Mouse (Mus musculus) right cerebral cortex, adult 2 months (tissue): ENCODE results near the gene Mansc4.

ENCODE experiments used
- DNase-seq, 2 experiments: peaks; one replicate each; pipeline ENCODE4 v3.0.0; 2021 to 2022; ENCODE audit warnings: low spot score in 2 of 2

Gene Mansc4

DNA sequence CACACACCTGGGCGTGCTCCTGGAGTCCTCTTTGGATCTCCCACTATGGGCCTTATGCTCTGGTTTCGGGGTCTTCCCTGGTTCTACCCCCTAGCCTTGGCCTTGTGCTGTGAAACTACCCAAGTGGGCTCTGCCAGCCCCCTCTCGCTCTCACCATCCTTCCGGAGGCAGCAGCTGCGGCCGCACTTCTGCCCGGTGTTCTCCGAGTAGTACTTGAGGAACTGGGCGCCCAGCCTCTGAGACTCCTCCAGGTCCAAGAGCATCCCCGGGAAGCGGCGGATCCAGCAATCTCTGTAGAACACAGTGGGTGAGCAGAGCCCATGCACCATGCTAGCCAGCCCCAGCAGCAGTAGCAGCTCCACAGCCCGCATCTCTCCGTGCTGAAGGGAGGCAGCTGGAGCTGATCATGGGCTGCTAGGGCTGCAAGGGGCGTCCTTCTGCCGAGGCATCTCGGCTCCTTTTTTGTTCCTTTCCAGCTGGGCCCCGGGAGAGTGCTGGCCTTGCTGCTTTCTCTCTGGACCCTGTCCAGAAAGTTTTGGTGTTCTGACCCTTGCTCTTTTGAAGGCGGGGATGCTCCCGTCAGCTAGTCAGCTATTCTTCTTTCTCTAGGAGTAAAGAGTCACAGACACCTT, at the start of gene Mansc4:
Gene Mansc4 (minus strand): TSS at position 439 of the 632 bp plus-strand sequence.
- no peak for DNase-seq

DNA sequence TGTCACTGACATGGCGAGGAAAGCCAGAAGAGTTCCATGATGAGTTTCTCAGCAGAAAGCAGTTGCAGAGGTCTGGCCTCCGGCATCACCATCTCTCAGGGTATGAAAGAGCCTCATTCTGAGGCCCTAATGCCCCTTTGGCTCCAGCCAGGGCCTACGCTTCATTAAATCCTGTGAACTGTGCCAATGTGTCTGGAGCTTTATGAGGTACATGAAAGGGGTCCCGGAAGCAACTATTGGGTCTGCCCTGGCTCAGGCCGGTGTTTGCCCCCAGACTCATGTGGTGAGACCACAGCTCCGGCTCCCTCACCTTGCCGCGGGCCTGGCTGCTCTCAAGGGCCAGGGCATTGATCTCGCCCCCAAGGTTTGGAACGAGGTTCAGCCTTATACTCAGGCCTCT, 40.4 kb upstream of the Mansc4 start:
- DNase-seq = no peak

DNA sequence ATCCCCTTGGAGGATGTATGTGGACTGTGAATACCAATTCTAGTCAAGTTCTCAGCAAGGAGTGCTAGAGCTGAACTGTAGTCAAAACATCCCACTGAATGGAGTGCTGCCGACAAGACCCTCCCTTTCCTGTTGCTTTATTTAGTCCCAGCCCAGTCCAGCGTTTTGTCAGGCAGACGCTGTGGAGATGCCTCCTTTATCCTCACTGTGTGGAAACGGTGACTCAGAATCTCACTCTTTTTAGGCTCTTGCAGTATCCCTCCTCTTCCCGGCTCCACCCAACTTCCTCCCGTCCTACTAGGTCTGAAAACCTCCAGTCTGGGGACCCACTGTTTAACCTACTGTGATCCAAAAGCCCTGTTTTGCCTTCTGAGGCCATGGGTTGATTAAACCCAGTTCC, 34.5 kb upstream of the Mansc4 start:
- peak; percentile 17 to 26 for DNase-seq

DNA sequence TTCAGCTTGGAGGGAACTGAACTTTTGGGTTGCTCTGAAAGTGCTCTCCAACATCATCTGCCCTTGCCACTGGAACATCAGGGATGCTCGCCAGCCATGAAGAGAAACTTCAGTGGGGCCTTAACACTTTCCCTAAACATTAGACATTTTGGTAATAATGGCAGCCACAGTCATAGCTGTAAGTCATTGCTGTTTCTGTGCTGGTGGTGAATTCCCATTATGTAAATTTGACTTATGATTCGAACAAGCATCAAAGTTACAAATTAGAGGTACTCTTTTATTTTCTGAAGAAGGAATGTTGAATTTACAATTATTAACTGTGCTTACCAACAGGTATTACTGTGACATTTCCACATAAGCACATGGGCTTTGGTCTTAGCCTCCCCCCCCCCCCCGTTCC, 31.4 kb upstream of the Mansc4 start:
- DNase-seq = no peak

DNA sequence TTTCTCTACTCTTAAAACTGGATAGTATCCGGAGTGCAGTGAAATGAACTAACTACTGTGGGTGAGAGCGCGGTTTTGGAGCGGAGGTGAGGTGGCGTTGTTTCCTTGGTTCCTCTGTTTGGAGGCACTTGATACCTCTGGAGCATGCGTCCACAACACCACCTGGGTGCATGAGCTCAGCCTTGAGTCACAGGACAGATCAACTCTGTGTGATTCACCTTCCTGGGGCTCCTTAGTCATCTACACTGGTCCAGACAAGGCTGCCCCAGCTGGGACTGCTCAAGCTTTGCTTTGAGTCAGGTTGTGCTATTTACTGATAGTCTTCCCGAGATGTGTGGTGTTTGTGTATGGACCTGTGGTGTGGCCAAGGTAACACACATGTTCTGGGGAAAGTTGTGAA, 30.9 kb upstream of the Mansc4 start:
- no peak for DNase-seq

DNA sequence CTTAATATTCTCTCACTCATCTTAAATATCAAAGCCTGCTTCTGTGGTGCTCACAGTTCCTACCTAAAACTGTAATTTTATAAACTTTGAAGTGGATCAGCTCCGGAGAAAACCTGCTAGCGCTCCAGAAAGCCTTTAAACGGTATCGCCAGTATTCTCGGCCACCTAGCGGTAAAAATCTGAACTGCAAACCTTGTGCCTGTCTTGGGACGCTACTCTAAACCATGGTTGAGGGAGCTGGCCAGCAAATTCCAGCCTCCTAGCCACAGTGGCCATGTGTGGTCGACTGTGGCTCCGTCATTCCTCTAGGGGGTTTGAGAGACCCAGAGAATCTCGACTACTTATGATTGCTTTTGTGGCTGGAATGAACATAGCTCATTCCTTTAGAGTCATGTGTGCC, 29.7 kb upstream of the Mansc4 start:
- DNase-seq = peak; percentile 88 to 93

DNA sequence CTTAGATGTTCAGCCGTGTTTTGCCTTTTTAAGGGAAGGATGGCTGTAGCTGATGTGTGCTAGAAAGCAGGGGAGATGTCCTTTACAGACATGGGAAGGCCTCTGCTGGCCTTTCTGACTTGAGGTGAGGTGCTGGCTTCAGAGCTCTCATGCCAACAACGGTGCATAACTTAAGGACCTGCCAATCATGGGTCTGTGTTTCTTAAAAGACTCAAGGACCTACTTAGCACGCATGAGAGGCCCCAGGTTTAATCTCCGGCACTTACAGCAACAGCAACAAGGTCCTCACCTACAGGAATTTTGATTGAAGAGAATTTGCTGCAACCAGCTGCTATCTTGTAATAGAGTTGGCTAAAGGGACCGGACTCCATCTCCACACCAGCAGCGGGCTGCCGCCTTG, 22.5 kb upstream of the Mansc4 start:
- no peak for DNase-seq

DNA sequence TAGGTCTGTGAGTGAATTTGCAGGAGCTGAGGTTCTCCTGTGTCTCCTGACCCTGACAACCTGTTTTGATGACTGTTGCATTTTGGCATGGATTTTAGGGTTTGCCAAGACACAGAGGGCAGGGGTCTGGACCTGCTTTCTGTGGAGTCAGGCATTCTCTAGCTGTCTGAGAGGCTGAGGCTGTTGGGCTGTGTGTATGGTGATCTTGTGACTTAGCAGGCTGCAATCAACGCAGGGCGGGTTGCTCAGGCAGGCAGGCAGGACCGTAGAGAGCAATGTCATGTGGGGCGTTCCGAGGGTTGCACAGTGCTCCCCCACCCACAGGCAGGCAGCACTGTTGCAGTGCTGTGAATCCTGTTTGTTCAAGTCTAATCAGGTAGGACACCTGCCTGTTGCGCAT, 19.9 kb upstream of the Mansc4 start:
- no peak for DNase-seq

DNA sequence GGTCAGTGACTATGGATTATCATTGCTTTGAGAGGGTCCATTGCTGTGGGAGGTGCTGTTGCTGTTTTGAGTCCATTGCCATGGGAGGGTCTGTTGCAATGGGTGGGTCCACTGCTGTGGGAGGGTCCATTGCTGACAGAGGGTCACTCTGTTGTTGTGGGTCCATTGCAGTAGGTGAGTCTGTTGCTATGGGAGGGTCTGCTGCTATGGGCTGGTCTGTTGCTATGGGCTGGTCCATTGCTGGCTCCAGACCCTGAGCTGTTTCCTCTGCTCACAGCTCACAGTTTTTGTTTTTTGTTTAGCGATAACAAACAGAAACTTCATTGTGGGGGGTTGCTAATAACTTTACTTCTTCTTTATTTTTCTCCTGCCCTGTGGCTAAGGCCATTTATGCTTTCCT, 18.7 kb upstream of the Mansc4 start:
- DNase-seq = no peak

DNA sequence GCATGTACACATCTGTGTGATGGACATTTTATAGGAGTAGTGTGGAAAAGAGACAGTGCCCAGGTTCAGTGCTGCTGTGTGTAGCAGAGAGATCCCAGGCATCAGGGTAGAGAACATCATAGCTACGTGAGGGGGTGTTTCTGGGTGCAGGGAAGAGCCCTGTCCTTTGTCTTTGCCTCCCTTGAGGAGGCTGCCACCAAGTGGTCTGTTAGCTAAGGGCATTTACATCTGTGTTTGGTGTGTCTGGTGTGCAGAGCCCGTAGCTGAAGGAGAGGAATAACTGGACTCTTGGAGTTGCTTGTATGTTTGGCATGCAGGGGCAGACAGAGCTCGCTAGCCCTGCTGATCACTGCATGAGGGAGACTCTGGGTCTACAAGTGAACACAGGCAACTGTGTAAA, 15.5 kb upstream of the Mansc4 start:
- no peak for DNase-seq

DNA sequence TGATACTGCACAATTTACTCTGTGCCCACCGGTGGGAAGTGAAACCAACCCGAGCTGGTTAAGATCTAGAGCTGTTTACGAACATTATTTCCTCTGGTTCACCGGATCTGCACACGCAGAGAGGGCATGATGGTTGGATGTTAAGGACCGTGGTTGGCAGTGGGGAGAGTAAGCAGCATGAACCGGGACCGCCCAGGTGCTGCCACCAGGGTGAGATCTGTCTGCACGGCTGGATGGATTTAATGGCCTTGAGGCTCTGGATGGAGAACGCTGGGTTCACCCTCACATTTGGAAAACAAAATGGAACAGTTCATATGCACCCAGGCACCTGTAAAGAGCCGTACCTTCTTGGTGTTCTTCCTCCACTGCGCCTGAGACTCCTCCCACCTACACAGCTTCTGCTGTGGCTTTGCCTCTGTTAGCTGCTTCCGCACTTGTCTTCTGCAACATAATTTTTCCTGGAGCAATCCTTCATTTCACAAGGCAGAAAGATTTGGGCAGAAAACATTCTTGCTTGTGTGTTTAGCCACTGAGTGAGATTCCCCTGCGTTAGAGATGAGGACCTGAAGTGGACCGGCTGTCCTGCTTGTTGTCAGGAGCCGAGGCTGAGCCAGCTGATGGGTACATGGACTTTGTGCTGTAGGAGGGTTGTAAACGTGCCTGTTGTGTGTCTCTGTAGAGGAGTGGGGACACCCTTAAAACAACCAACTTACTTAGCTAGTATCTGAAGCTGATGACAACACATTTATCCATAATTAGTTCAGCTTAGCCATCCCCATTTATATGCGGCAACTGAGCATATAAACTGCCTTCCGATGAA, 12.8 kb upstream of the Mansc4 start:
- peak in 1 of 2 experiments; percentile 39 for DNase-seq

DNA sequence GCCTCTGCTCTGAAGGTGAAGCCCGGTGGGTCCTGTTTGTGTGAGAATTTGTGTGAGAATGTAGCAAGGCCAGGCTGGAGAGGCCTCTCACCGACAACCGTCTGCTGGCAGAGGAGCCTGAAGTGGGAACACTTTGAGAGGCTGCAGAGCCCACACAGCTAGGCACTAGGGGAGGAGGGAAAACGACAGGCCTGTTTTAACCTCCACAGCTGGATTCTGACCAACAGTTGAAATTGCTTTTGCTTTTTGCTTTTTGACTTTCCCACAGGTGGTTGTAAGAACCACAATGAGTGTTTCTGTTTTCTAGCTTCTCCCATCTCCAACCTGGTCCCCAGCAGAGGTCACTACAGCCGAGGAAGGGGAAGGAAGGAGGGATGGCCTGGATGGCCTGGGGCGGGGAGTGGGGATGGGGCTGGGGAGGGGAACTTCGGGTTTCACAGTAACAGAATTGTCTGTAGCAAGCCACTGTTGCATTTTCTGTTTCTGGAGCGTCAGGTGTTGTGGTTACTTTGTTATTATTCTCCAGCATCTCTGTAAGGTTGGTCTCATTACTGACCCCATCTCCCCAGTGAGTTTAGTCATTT, 10.6 kb upstream of the Mansc4 start:
- DNase-seq = no peak

DNA sequence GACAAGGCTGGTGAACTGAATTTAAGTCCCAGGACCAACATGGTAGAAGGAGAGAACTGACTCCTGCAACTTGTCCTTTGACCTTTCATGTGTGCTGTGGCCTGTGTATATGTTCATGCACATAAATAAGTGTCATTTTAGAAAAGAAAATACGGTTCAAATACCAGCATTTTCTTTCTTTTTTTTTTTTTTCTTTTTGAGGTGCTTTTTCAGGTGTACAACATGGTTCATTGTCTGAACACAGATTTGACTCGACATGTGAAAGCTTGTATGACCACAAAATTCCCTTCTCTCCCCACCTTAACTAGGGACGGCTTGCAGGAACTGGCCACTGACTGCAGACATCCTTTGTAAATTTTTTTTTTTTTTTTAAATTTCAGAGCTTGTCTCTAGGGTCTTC, 10.1 kb upstream of the Mansc4 start:
- DNase-seq = no peak

DNA sequence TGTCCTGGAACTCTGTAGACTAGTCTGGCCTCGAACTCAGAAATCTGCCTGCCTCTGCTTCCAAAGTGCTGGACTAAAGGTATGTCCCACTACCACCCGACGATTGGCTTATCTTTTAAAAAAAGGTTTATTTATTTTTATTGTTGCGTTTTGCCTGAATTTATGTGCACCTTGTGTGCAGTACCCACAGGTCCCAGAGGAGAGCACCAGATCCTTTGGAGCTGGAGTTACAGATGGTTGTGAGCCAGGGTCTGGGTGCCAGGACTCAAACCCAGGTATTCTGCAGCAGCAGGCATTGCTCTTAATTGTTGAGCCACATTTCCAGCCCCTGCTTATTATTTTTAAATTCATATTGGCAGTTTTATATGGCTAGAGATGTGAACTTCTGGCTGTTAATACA, 9.3 kb upstream of the Mansc4 start:
- no peak for DNase-seq

DNA sequence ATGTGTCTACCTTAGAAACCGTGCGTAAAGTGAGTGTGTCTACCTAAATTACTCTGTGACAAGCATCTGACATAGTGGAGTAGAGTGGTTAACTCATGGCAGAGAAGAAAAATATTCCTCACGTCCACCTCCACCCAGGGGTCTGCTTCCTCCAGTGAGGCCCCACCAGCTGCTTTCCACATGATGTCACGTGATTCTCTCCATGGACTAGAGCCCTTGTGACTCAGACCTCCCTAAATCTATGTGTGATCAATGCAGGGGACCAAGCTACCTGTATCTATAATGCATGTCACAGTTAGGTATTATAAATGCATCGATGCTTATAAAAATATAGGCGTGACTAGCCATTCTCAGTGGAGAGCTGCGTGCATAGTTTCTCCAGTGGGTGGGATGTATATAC, 7.9 kb upstream of the Mansc4 start:
- no peak for DNase-seq

DNA sequence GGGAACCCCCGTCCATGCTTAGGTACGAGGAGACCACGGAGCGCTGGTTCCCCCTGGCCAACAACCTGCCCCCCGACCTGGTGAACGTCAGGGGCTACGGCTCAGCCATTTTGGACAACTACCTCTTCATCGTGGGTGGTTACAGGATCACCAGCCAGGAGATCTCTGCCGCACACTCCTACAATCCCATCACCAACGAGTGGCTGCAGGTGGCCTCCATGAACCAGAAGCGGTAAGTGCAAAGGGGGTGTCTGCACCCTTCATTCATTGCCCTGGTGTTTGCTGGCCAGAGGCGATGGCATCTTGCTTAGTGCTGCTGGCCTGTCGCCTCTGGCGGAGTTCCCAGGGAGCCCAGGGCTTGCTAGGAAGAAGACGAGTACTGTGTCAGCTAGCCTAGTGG, 5.3 kb upstream of the Mansc4 start:
- peak; percentile 42 to 58 for DNase-seq

DNA sequence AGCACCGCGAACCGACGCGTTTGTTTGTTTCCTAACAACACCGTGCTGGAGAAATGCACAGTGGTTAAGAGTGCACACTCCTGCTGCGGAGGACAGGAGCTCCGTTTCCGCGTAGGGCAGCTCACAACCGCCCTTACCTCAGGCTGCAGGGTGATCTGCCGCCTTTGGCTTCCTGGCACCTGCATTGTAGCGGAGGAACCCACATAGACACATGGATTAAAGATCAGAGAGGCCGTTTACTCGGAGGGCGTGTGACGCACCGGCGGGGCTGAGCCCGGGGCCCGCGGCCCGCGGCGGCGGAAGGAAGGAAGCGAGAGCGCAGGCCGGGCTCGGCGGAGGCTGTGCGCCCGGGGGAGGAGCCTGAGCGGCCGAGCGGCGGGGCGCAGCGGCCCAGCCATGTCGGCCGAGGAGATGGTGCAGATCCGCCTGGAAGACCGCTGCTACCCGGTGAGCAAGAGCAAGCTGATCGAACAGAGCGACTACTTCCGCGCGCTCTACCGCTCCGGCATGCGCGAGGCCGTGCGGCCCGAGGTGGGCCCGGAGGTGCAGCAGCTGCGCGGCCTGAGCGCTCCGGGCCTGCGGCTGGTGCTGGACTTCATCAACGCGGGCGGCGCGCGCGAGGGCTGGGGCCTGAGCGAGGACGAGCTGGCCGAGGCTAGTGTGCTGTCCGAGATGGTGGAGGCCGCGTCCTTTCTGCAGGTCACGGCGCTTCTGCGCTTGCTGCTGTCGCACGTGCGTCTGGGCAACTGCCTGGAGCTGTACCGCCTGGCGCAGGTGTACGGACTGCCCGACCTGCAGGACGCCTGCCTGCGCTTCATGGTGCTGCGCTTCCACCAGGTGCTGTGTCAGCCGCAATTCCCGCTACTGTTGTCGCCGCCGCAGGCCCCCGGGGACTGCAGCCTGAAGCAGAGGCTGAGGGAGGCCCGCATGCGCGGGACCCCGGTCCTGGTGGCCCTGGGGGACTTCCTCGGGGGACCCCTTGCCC, 4.6 kb upstream of the Mansc4 start, which contains the start of gene Klhl42:
Gene Klhl42 (plus strand): TSS at position 244 of the 985 bp plus-strand sequence.
- peak; percentile 61 to 74 for DNase-seq

DNA sequence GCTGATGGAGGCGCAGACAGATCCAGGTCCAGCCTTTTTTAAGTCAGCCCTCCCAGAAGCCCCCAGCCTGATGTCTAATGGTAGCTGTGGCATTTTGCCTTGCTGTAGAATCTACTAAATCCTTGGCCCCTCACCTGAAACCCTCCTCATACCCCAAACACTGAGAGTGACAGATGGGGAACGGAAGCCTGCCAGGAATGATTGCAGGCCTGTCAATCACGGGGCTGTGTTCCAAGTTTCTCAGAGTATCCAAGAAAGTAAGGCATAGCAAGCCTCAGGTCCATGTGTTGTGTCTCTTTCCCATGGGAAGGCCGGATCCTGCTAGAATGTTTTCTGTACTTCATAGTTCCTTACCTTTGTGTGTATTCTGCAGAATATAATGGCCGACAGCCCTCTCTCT, 3.4 kb upstream of the Mansc4 start:
- no peak for DNase-seq

DNA sequence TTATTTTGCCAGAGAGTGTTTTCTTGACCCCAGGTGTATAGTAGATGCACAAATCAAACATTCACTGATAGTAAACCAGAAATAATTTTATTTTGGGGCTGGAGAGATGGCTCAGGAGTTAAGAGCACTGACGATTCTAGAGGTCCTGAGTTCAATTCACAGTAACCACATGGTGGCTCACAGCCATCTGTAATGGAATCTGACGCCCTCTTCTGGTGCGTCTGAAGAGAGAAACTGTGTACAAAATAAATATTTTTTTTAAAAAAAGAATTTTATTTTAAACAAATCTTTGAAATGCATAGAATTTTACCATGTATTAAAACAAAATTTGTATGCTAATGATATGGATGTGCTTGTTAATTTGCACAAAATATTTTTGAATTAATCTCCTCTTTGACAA, 1.7 kb upstream of the Mansc4 start:
- no peak for DNase-seq

DNA sequence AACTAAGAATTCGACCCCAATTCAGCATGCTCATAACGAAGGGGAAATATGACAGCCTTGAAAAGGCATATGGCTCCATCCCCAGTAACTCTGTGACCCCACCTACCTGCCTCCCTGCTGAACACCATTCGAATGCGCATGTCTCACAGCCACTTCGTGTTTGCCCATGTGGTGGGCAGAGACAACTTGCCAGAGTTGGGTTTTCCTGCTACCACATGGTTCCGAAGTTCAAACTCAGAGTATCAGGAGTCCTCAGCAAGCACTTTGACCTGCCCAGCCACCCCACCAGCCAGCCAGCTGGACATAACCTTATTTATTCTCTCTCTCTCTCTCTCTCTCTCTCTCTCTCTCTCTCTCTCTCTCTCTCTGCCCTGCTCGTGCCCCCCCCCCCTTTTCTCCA, 904 bp upstream of the Mansc4 start:
- DNase-seq = no peak

DNA sequence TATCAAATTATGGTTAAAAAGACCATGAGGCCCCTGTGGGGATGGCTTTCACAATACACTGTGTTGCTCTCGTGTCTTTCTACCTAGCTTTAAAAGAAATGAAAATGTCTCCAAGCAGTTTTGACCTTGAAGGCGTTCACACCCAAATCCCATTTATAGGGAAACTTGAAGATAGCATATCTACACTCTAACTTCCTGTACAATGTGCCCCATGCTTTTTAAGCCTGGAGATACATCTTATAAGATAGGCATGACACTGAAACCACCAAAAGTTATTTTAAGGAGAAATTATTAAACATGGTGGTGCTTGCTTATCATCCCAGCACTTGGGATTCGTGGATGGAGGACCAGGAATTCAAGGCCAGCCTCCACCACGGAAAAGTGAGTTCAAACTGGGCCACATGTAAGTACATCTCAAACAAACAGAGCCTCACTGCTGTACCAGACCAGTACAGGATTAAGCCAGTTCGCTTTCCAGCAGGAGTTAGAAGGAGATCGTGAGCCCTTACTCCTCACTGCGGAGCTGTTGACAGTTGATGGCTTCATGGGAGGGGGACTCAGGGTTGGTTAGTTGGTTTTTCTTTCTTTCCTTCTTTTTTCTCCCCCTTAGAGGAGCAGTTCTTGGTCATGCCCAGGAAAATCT, 1.3 kb downstream of the Mansc4 start:
- DNase-seq = no peak
